12 mouse cellular contexts compared by ENCODE assay signal in genomic region chr14:86327646-86328045, GRCm38 (mm10).
DNase-seq lines count a peak whose midpoint lies in the region; ATAC-seq and TF ChIP-seq lines count a peak whose summit lies in the region.
"Had no signal": no experiment of that assay in that cellular context is flagged by ENCODE, and none has a peak within 500 bp of the region (broad histone marks: within the 10 kb centered on the region; RNA-seq: fewer than 3 reads in every experiment).

No protein-coding gene starts in this region.

- no peak for TF ChIP-seq CTCF in brain, embryonic 14.5 days (IDR thresholded peaks at IDR 0.05; ENCODE audit: borderline replicate concordance, extremely low read depth, insufficient read depth, insufficient read length)
- no peak for TF ChIP-seq CTCF in forebrain, postnatal 0 days (IDR thresholded peaks at IDR 0.05; ENCODE audit: low read depth)

- ATAC-seq in forebrain, postnatal 0 days: peak; percentile 68

- no peak overlapping the region for H3K9ac ChIP-seq in forebrain, postnatal 0 days

- no peak for TF ChIP-seq POLR2A in brain, embryonic 14.5 days (IDR thresholded peaks at IDR 0.05; ENCODE audit: borderline replicate concordance, extremely low read depth, insufficient read depth, insufficient read length, poor library complexity, severe bottlenecking)

- H3K27me3 ChIP-seq in forebrain, postnatal 0 days (ENCODE audit: insufficient read depth, low read length): no peaks in the 10 kb centered on the region; the same call in 1 of the 2 replicates

- WGBS in forebrain, postnatal 0 days: 40% methylated on average over 9 of the region's 9 CpGs

- H3K4me1 ChIP-seq in forebrain, postnatal 0 days (ENCODE audit: insufficient read depth): no peaks in the 10 kb centered on the region

- H3K27ac ChIP-seq in forebrain, postnatal 0 days (ENCODE audit: low read depth, low read length): no peak overlapping the region

- H3K4me2 ChIP-seq in forebrain, postnatal 0 days (ENCODE audit: low read depth): no peak overlapping the region

- peak; percentile 77 for DNase-seq in brain, embryonic 14.5 days (ENCODE audit: low read depth)
- peak; percentile 43 for DNase-seq in forebrain, postnatal 0 days
- DNase-seq in layer of hippocampus, adult 18-20 months (ENCODE audit: low spot score in 2 of 2): peak; percentile 46 to 68
- peak; percentile 27 for DNase-seq in left cerebral cortex, postnatal 4 days
- no peak for DNase-seq in ovary, postnatal 36 days (ENCODE audit: low spot score)
- DNase-seq in heart, postnatal 10 days: no peak
- no peak for DNase-seq in kidney, adult 11 months
- DNase-seq: adrenal gland, postnatal 25 days; heart, postnatal 14 days; kidney, postnatal 36 days; lung, adult 2 months had no signal

- no peak overlapping the region for H3K4me3 ChIP-seq in forebrain, postnatal 0 days (ENCODE audit: low read depth, low read length)

- H3K36me3 ChIP-seq in forebrain, postnatal 0 days (ENCODE audit: insufficient read depth): no peaks in the 10 kb centered on the region
- H3K36me3 ChIP-seq: G1E had no signal

- intact Hi-C loops in left cerebral cortex, postnatal 4 days (cut with DNase I): no loop called here
- intact Hi-C loops in heart, postnatal 10 days (cut with DNase I): no loop called here

- H3K9me3 ChIP-seq in forebrain, postnatal 0 days (ENCODE audit: low read length): no peaks in the 10 kb centered on the region

Comparison
In these comparisons a context has a peak if more than half of its experiments do, and no peak if none do; other contexts are left out.
1. DNase-seq: peak in brain, embryonic 14.5 days (single experiment), forebrain, postnatal 0 days (single experiment), layer of hippocampus, adult 18-20 months (2 of 2) and left cerebral cortex, postnatal 4 days (single experiment); none in ovary, postnatal 36 days (single experiment), heart, postnatal 10 days (0 of 2) and kidney, adult 11 months (single experiment).